Mouse (Mus musculus) kidney, adult 2 months (tissue): ENCODE results near the gene Ints6.

Source experiments
- CTCF ChIP-seq: fragments of 200-500 bp; conservative IDR thresholded peaks from 2 replicates; pipeline ENCODE4 v1.5.1; 2011; ENCODE audit warnings: low read depth, mild to moderate bottlenecking, control low read depth, low read length, moderate library complexity, mixed read lengths; ENCODE audit not compliant: insufficient read depth, insufficient read length
- POLR2A ChIP-seq: fragments of 200-500 bp; IDR thresholded peaks from one replicate; pipeline ENCODE4 v1.6.1; 2011; ENCODE audit warnings: low read depth, low read length, control low read depth

DNA sequence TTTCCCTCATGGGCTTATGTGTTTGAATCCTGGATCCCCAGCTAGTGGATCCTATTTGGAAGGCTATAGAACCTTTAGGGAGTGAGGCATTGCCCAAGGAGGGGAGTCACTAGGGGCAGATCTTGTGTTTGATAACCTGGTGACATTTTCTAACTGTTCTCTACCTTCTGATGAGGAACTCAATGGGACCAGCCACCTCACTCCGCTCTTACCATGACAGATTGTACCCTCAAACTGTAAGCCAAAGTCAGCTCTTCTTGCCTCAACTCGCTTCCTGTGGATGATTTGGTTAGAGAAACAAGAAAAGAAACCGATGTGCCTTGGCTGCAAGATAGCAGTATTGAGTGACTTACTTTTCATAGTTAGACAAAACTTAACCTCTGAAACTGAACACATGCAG lies 109.2 kb downstream of the Ints6 start:
- TF ChIP-seq POLR2A (no peak), CTCF (no peak)
